Comparison of ENCODE assay signal across 18 mouse cellular contexts in genomic region chr19:10393874-10394500, GRCm38 (mm10). TPM values are rescaled to one million over a fixed set of nuclear protein-coding genes. Genes with fewer than 3 reads are reported as not detected.
DNase-seq lines count a peak whose midpoint lies in the region; ATAC-seq and TF ChIP-seq lines count a peak whose summit lies in the region.
"Had no signal": no experiment of that assay in that cellular context is flagged by ENCODE, and none has a peak within 500 bp of the region (broad histone marks: within the 10 kb centered on the region; RNA-seq: fewer than 3 reads in every experiment).

No protein-coding gene starts in this region.

- H3K27ac ChIP-seq in left cerebral cortex, adult 2 months: peak overlapping the region; percentile 73
- H3K27ac ChIP-seq in midbrain, embryonic 15.5 days: no peak overlapping the region
- no peak overlapping the region for H3K27ac ChIP-seq in kidney, adult 2 months (ENCODE audit: insufficient read depth, low read depth, low read length)
- H3K27ac ChIP-seq: heart, embryonic 15.5 days had no signal

- peak overlapping the region; percentile 31 for H3K4me2 ChIP-seq in midbrain, embryonic 15.5 days
- H3K4me2 ChIP-seq: heart, embryonic 15.5 days; neural tube, embryonic 12.5 days had no signal

- H3K4me1 ChIP-seq in midbrain, embryonic 15.5 days: peaks cover 53% of the 10 kb centered on the region
- H3K4me1 ChIP-seq in kidney, adult 2 months (ENCODE audit: control insufficient read depth, insufficient read depth, low read length): no peaks in the 10 kb centered on the region

- H3K27me3 ChIP-seq in midbrain, embryonic 15.5 days (replicated peaks): no peaks in the 10 kb centered on the region
- no peaks in the 10 kb centered on the region; the same call in 1 of the 2 replicates for H3K27me3 ChIP-seq in kidney, adult 2 months (replicated peaks; ENCODE audit: control insufficient read depth, insufficient read depth, low read length)

- TF ChIP-seq POLR2A in kidney, adult 2 months (IDR thresholded peaks at IDR 0.05; ENCODE audit: low read depth, low read length): no peak

- no peaks in the 10 kb centered on the region for H3K36me3 ChIP-seq in midbrain, embryonic 15.5 days (replicated peaks)
- H3K36me3 ChIP-seq in kidney, adult 2 months (ENCODE audit: control insufficient read depth, insufficient read depth, low read length): no peaks in the 10 kb centered on the region
- H3K36me3 ChIP-seq: G1E; heart, embryonic 15.5 days; neural tube, embryonic 12.5 days had no signal

- no peak overlapping the region for H3K9ac ChIP-seq in midbrain, embryonic 15.5 days
- H3K9ac ChIP-seq: heart, embryonic 15.5 days; neural tube, embryonic 12.5 days had no signal

- DNase-seq in cerebellum, adult 9-11 months: peak; percentile 55
- no peak for DNase-seq in cerebellum, postnatal 14 days
- no peak for DNase-seq in left cerebral cortex, adult 2 months (ENCODE audit: extremely low spot score in 1 of 2, low spot score in 2 of 2)
- DNase-seq in left cerebral cortex, adult 18-20 months (ENCODE audit: low spot score in 2 of 2): no peak
- DNase-seq in ZHBTc4 (ENCODE audit: low read depth, low spot score): peak; percentile 36
- no peak for DNase-seq in layer of hippocampus, postnatal 14 days (ENCODE audit: low spot score in 2 of 2)
- DNase-seq in kidney, adult 2 months: no peak
- DNase-seq: adrenal gland, postnatal 25 days; B cell, adult 2 months; kidney, postnatal 4 days; lung, postnatal 14 days; thymus, adult 2 months had no signal

- 0 out of 2 replicates have a peak, but pooled peaks have one; percentile 8 for ATAC-seq in midbrain, embryonic 15.5 days (replicated peaks)

- H3K9me3 ChIP-seq in midbrain, embryonic 15.5 days: no peaks in the 10 kb centered on the region
- H3K9me3 ChIP-seq: heart, embryonic 15.5 days; neural tube, embryonic 12.5 days had no signal

- intact Hi-C loops in left cerebral cortex, adult 2 months (cut with DNase I): loop anchor here (5.0 kb wide), 1 partner anchor 137 kb away; no protein-coding TSS in a partner anchor

- no peak for TF ChIP-seq CTCF in left cerebral cortex, adult 2 months (IDR thresholded peaks at IDR 0.05)
- TF ChIP-seq CTCF in kidney, adult 2 months (conservative IDR thresholded peaks at IDR 0.05; ENCODE audit: insufficient read depth, insufficient read length, low read depth, low read length): no peak

- 65% methylated on average over 15 of the region's 15 CpGs for WGBS in midbrain, embryonic 15.5 days
- WGBS in kidney, adult 2 months: 82% methylated on average over 15 of the region's 15 CpGs

- H3K4me3 ChIP-seq in left cerebral cortex, adult 2 months: peak overlapping the region; percentile 29
- 0 out of 2 replicates have a peak overlapping the region, but pooled peaks have one; percentile 2 for H3K4me3 ChIP-seq in midbrain, embryonic 15.5 days
- no peak overlapping the region for H3K4me3 ChIP-seq in kidney, adult 2 months (ENCODE audit: insufficient read depth, low read depth, low read length)
- H3K4me3 ChIP-seq: heart, embryonic 15.5 days; neural tube, embryonic 12.5 days had no signal

RNA-seq across cellular contexts. Expression of gene Syt7, which starts 5.1 kb away (rescaled TPM):
- total RNA-seq in left cerebral cortex, adult 2 months (2021): 100 to 1,000 TPM; 326 to 329 TPM
- total RNA-seq in left cerebral cortex, adult 18-20 months (2021): 100 to 1,000 TPM; 267 to 301 TPM
- polyA plus RNA-seq in midbrain, embryonic 15.5 days (2015; fragmentation: Nextera tagmentation; extraction: Ambion mirVana): 19.6 and 21.0 TPM in 2 replicates
- total RNA-seq in layer of hippocampus, postnatal 14 days (2021): 100 to 1,000 TPM; 277 to 282 TPM
- 4.0 and 4.6 TPM in 2 replicates for polyA plus RNA-seq in kidney, adult 2 months (2012; rRNA removed)
- total RNA-seq: granulocyte monocyte progenitor cell, adult 5-6 weeks; megakaryocyte-erythroid progenitor cell, adult 5-6 weeks had no signal
- polyA plus RNA-seq: G1E had no signal

Comparison
In these comparisons a context has a peak if more than half of its experiments do, and no peak if none do; other contexts are left out.
1. DNase-seq: peak in cerebellum, adult 9-11 months (single experiment) and ZHBTc4 (single experiment); none in cerebellum, postnatal 14 days (0 of 2), left cerebral cortex, adult 2 months (0 of 2), left cerebral cortex, adult 18-20 months (0 of 2), layer of hippocampus, postnatal 14 days (0 of 2) and kidney, adult 2 months (single experiment).